Mouse (Mus musculus): Measurements from ENCODE around the gene Sbno2. TPM values are rescaled to one million over a fixed set of nuclear protein-coding genes. Genes with fewer than 3 reads are reported as not detected.

Gene Sbno2
- total RNA-seq, 4 experiments from 2014 or later, result 9.5 to 12.0 (median 11.1) TPM

DNA sequence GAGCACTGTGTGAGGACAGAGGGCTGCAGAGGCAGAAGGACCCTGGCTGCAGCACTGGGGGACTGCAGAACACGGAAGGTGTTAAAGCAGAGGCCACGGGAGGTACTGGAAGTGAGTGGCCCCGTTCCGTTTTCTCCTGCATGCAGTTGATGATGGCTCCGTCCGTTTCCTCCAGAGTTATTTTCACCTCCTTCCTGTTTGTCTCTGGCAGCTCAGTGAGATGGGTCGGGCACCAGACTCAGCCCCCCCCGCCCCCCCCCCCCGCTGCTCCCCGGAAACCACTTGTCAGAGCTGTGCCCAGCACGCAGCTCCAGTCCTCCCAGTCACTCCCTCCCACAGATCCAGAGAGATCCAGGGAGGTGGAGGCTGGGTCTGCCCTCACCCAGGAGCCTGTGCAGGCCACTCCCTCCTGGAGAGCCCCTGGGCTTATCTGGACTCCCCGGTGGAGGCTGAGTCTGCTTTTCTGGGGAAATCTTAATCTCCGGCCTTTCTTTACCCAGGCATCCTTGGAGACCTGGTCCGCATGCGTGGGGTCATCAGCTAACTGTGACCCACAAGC lies 86.6 kb downstream of the Sbno2 start:
- no peak for DNase-seq (ENCODE audit: low spot score)

DNA sequence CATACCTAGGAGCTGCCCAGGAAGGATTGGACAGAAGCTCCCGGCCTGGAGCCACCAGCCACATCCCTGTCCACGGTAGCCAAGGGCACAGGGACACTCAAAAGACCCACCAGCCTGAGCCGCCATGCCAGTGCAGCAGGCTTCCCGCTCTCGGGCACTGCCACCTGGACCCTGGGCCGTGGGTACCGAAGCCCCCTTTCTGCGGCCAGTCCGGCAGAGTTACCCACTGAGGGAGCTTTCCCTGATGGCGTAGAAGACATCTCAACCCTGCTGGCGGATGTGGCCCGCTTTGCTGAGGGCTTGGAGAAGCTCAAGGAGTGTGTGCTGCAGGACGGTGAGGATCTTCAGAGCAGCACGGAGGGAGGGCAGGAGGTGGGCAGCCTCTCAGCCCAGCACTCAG lies 87.6 kb downstream of the Sbno2 start:
- DNase-seq (ENCODE audit: low spot score), result no peak

DNA sequence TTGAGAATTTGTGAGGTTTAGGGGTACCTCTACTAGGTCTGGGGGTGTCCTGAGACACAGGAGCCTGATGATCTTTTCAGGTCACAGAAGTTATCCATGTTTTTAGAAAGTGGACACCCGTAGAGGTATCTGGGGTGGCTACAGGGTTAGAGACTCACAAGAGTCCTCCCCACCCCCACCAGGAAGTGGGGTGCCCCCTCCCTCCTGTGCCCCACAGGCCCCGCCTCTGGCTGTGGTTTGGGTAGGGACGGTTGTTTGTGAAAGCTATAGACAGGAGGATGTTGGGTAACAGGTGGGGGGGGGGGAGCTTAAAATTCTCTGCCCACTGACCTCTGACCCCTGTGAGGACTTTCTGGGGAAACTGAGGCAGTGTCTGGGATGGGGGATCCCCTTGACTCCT lies 88.0 kb downstream of the Sbno2 start:
- DNase-seq (ENCODE audit: low spot score), result no peak

DNA sequence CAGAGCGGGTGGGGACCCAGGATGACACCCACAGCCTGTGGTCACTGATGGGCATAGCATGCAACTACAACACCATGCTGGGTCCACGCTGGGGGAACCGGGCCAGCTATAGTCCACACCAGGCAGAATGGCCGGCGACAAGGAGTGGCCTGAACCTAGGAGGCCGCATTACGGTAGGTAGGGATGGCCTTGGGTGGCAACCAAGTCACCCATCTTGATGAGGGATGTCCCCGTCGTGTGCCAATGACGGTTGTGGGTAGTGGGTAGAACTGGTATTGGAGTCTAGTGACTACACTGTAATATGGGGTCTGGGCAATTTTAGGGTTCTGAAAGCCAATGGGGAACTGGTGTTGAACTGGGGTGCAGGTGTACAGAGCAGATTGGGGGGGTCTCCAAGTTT lies 88.4 kb downstream of the Sbno2 start:
- DNase-seq (ENCODE audit: low spot score), result no peak

DNA sequence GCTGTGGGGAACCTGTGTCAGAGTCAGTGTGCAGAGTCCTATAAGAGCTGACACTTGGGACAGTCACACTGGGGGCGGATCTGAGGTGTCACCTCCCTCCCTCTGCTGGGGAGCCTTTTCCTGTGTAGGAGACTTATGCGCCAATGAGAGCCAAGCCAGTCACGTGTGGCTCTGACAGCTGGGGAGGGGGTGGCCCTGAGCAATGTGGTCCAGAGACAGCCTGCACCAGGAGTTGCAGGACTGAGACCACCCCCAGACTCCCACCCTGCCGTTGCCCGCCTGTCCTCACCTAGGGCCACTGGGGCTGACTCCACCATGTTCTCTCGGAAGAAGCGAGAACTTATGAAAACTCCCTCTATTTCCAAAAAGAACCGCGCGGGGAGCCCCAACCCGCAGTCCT lies 88.9 kb downstream of the Sbno2 start, which contains the start of gene Arhgap45:
Gene Arhgap45, plus strand, starts transcription at position 143 of the 400 bp plus-strand sequence.
- no peak for DNase-seq (ENCODE audit: low spot score)

DNA sequence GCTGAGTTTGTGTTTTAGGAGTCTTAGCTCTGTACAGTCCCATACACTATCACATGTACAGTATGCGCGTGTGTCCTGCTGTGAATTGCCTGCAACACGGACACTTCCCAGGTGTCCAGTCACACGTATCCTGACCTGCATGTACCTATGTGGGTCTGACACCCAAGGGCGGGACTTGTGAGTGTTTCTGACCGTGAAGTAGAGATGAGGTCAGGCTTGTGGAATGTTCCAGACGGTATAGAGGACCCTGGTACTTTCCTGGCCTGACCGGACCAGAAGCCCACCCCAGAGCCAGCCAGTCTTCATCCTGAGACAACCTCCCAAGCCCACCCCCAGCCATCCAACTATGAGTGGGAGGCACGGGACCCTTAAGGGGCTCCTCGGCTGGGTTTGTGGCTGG lies 89.8 kb downstream of the Sbno2 start:
- no peak for DNase-seq (ENCODE audit: low spot score)

DNA sequence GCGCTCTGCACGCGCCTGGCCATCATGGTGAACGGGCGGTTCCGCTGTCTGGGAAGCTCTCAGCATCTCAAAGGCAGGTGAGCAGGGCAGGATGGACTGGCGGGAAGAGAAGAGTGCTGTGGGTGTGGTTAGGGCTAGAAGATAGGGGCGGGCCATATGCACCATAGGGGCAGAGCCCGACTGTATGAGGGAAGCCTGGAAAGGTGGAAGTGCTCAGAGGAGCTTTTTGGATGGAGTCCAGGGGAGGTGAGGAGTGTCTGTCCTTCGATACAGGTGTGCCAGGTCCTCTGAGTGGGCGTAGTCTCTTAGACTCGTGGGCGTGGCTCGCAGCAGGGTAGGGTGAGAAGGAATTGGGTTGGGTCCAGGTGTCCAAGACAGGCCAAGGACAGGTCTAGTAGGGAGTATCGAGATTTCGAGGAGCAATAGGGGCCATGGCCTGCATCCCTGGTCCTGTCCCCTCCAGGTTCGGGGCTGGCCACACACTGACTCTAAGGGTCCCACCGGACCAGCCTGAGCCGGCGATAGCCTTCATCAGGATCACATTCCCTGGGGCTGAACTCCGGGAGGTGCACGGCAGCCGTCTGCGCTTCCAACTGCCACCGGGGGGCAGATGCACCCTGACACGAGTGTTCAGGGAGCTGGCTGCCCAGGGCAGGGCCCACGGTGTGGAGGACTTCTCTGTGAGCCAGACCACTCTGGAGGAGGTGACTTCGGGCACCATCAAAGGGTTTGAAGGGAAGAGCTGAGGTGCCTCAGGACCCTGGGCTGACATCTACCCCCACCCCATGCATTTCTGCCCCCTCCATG lies 90.7 kb downstream of the Sbno2 start:
- DNase-seq (ENCODE audit: low spot score), result no peak

DNA sequence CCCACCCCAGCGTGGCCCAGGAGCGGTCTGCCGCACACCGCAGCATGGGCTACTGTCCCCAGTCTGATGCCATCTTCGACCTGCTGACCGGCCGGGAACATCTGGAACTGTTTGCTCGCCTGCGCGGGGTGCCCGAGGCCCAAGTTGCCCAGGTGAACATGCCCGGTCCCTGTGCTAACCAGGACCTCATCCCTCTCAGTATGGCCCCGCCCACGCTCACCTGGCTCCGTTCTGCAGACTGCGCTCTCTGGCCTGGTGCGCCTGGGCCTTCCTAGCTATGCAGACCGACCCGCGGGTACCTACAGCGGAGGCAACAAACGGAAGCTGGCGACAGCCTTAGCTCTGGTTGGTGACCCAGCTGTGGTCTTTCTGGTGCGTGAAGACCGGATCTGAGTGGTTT lies 91.8 kb downstream of the Sbno2 start:
- no peak for DNase-seq (ENCODE audit: low spot score)

DNA sequence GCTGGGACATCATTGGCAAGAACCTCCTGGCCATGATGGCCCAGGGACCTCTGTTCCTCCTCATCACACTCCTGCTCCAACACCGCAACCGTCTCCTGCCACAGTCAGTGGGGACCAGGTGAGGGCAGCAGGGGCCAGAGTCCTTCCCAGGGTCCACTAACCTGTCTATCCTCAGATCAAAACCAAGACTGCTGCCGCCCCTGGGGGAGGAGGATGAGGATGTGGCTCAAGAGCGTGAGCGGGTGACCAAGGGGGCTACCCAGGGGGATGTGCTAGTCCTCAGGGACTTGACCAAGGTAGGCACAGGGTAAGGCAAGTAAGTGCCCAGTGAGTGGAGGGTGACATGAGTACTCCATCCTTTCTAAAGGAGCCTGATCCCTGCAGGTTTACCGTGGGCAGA lies 93.6 kb downstream of the Sbno2 start:
- DNase-seq (ENCODE audit: low spot score), result no peak

Other genes starting within 250 kb of the Sbno2 start
- 1 to 10 TPM in 1 of 4 experiments, not detected in 3; 2.4 TPM for gene Prtn3, start 231.1 kb downstream of the Sbno2 start, total RNA-seq (2022)
- under 1 TPM in 3 of 4 experiments, not detected in 1; 0.19 to 0.41 (median 0.29) TPM for gene Plppr3, start 230.9 kb downstream of the Sbno2 start, total RNA-seq (2022)
- gene Elane, start 219.3 kb downstream of the Sbno2 start, total RNA-seq (2022), result under 1 TPM in 1 of 4 experiments, not detected in 3; 0.57 TPM
- 10 to 100 TPM; 12.7 to 46.8 (median 17.8) TPM for gene Cfd, start 214.7 kb downstream of the Sbno2 start, total RNA-seq (2022)
- gene Med16, start 196.6 kb downstream of the Sbno2 start, total RNA-seq (2022), result 10 to 100 TPM; 48.5 to 65.2 (median 53.3) TPM
- not detected for gene Gm26602, start 194.7 kb downstream of the Sbno2 start, total RNA-seq (2022)
- under 1 TPM; 0.28 to 0.62 (median 0.32) TPM for gene Kiss1r, start 188.6 kb downstream of the Sbno2 start, total RNA-seq (2022)
- gene R3hdm4, start 184.4 kb downstream of the Sbno2 start, total RNA-seq (2022), result 10 to 100 TPM; 75.2 to 85.9 (median 81.0) TPM
- gene Arid3a, start 178.5 kb downstream of the Sbno2 start, total RNA-seq (2022), result 1 to 10 TPM; 1.2 to 1.7 (median 1.3) TPM
- 10 to 100 TPM; 28.4 to 36.2 (median 29.6) TPM for gene Wdr18, start 145.4 kb downstream of the Sbno2 start, total RNA-seq (2022)
- under 1 TPM; 0.37 to 0.85 (median 0.63) TPM for gene Grin3b, start 134.9 kb downstream of the Sbno2 start, total RNA-seq (2022)
- 100 to 1,000 TPM; 116 to 120 (median 117) TPM for gene Tmem259, start 121.2 kb downstream of the Sbno2 start, total RNA-seq (2022)
- gene Cnn2, start 117.0 kb downstream of the Sbno2 start, total RNA-seq (2022), result 10 to 100 TPM; 27.1 to 35.7 (median 33.3) TPM
- 1 to 10 TPM; 7.5 to 8.5 (median 8.0) TPM for gene Abca7, start 109.1 kb downstream of the Sbno2 start, total RNA-seq (2022)
- gene Arhgap45, start 88.9 kb downstream of the Sbno2 start, total RNA-seq (2022), result 1 to 10 TPM; 2.9 to 5.1 (median 3.4) TPM
- gene Polr2e, start 65.8 kb downstream of the Sbno2 start, total RNA-seq (2022), result 100 to 1,000 TPM in 2 of 4 experiments, 10 to 100 TPM in 2; 91.7 to 106 (median 100) TPM
- gene Gpx4, start 58.4 kb downstream of the Sbno2 start, total RNA-seq (2022), result 1,000 to 10,000 TPM; 1,048 to 1,125 (median 1,067) TPM
- gene Stk11, start 10.2 kb upstream of the Sbno2 start, total RNA-seq (2022), result 100 to 1,000 TPM; 148 to 176 (median 153) TPM
- gene Atp5d, start 33.1 kb upstream of the Sbno2 start, total RNA-seq (2022), result 1,000 to 10,000 TPM; 1,050 to 1,135 (median 1,101) TPM
- 1 to 10 TPM; 3.8 to 6.1 (median 4.6) TPM for gene Cbarp, start 35.3 kb upstream of the Sbno2 start, total RNA-seq (2022)
- gene Midn, start 42.7 kb upstream of the Sbno2 start, total RNA-seq (2022), result 100 to 1,000 TPM in 1 of 4 experiments, 10 to 100 TPM in 3; 83.9 to 111 (median 91.0) TPM
- 10 to 100 TPM; 34.7 to 69.7 (median 51.6) TPM for gene Cirbp, start 60.4 kb upstream of the Sbno2 start, total RNA-seq (2022)
- gene 1600002K03Rik, start 67.4 kb upstream of the Sbno2 start, total RNA-seq (2022), result 1 to 10 TPM; 4.9 to 7.7 (median 5.9) TPM
- gene Efna2, start 73.9 kb upstream of the Sbno2 start, total RNA-seq (2022), result 1 to 10 TPM in 3 of 4 experiments, under 1 TPM in 1; 0.78 to 1.2 (median 1.1) TPM
- 10 to 100 TPM; 10.5 to 16.3 (median 14.6) TPM for gene Mum1, start 120.9 kb upstream of the Sbno2 start, total RNA-seq (2022)
- gene Ndufs7, start 143.6 kb upstream of the Sbno2 start, total RNA-seq (2022), result 1,000 to 10,000 TPM in 3 of 4 experiments, 100 to 1,000 TPM in 1; 949 to 1,112 (median 1,023) TPM
- gene Gamt, start 155.4 kb upstream of the Sbno2 start, total RNA-seq (2022), result 10 to 100 TPM; 10.3 to 17.1 (median 14.7) TPM
- gene Dazap1, start 155.9 kb upstream of the Sbno2 start, total RNA-seq (2022), result 10 to 100 TPM; 49.2 to 62.8 (median 56.5) TPM
- gene Rps15, start 186.9 kb upstream of the Sbno2 start, total RNA-seq (2022), result 100 to 1,000 TPM; 763 to 919 (median 846) TPM
- 1 to 10 TPM; 2.2 to 3.1 (median 2.2) TPM for gene Apc2, start 190.4 kb upstream of the Sbno2 start, total RNA-seq (2022)
- gene 2310011J03Rik, start 215.0 kb upstream of the Sbno2 start, total RNA-seq (2022), result 10 to 100 TPM; 14.3 to 19.8 (median 16.3) TPM
- 1 to 10 TPM; 1.7 to 3.1 (median 2.7) TPM for gene Pcsk4, start 223.9 kb upstream of the Sbno2 start, total RNA-seq (2022)
- 1 to 10 TPM; 3.1 to 7.6 (median 5.0) TPM for gene Reep6, start 224.4 kb upstream of the Sbno2 start, total RNA-seq (2022)
- gene Adamtsl5, start 242.8 kb upstream of the Sbno2 start, total RNA-seq (2022), result 100 to 1,000 TPM in 2 of 4 experiments, 10 to 100 TPM in 2; 87.9 to 109 (median 99.6) TPM